Mouse (Mus musculus): ENCODE data around the gene Sgms2.

DNA sequence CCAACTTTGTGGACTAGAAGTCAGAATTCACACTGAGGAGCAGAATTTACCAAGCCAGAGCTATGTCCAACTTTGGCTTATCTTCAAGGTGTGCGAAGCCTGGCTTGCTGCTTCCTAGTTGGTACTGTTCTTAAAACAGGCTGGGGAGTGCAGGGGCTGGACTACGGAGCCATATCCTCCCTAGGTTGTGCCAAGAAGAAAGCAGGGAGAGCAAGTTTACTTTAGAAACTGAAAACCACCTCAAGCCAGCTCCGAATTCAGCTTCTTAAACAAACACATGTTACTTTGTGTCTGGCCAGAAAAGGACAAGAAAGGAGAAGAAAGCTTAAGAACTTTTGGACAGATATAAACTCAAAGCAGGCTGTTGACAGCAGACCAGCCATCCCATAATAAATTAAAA lies 150.3 kb downstream of the Sgms2 start:
- TF ChIP-seq TCF12 (IDR thresholded peaks at IDR 0.05; ENCODE audit: insufficient read depth, poor library complexity, severe bottlenecking) (no peak), POLR2A (IDR thresholded peaks at IDR 0.05; ENCODE audit: insufficient read length, low read depth) (no peak), USF1 (IDR thresholded peaks at IDR 0.05; ENCODE audit: low read depth) (no peak), MAX (IDR thresholded peaks at IDR 0.05; ENCODE audit: low read depth) (no peak), POLR2AphosphoS2 (IDR thresholded peaks at IDR 0.05; ENCODE audit: insufficient read length, low read depth) (no peak), MYOG (IDR thresholded peaks at IDR 0.05; ENCODE audit: control insufficient read depth in 1 of 3, insufficient read depth in 1 of 3, insufficient read length in 2 of 3, low read depth in 2 of 3) (no peak), E2F4 (IDR thresholded peaks at IDR 0.05; ENCODE audit: insufficient read depth) (no peak), CEBPB (IDR thresholded peaks at IDR 0.05; ENCODE audit: insufficient read depth, poor library complexity, severe bottlenecking) (no peak), MYOD1 (IDR thresholded peaks at IDR 0.05; ENCODE audit: control insufficient read depth in 1 of 3, insufficient read length in 2 of 3, low read depth in 2 of 3) (no peak), SRF (IDR thresholded peaks at IDR 0.05; ENCODE audit: control insufficient read depth, insufficient read length, low read depth) (no peak), REST (IDR thresholded peaks at IDR 0.05; ENCODE audit: insufficient read depth, insufficient read length) (no peak), TCF3 (IDR thresholded peaks at IDR 0.05; ENCODE audit: insufficient read length, low read depth) (no peak)
